Mouse (Mus musculus) E14TG2a.4 (cell line): ENCODE measurements around the gene Gm49425.

Experiments
- CTCF ChIP-seq: conservative IDR thresholded peaks from 2 replicates; pipeline ENCODE4 v1.5.1; 2014; ENCODE audit warnings: low read length
- POU5F1 ChIP-seq: IDR thresholded peaks from 2 replicates; pipeline ENCODE4 v1.6.1; 2014; ENCODE audit warnings: low read length, borderline replicate concordance

GRCm38 (mm10) chr15:101522556-101523232, 5.6 kb upstream of the Gm49425 start:
- TF ChIP-seq CTCF (no peak), POU5F1 (no peak)
